In genomic region chr6:111664603-111665002, GRCm38 (mm10) we compare ENCODE assay signal across 22 mouse cellular contexts.
A peak's percentile ranks its signal among the peaks of the same experiment; 100 is the strongest.
DNase-seq lines count a peak whose midpoint lies in the region; ATAC-seq and TF ChIP-seq lines count a peak whose summit lies in the region.
"Had no signal": no experiment of that assay in that cellular context is flagged by ENCODE, and none has a peak within 500 bp of the region (broad histone marks: within the 10 kb centered on the region; RNA-seq: fewer than 3 reads in every experiment).

No protein-coding gene starts in this region.

- no peak overlapping the region for H3K27ac ChIP-seq in forebrain, postnatal 0 days (ENCODE audit: low read depth, low read length)
- H3K27ac ChIP-seq in forebrain, embryonic 12.5 days = no peak overlapping the region
- no peak overlapping the region for H3K27ac ChIP-seq in kidney, embryonic 14.5 days (ENCODE audit: low read depth, low read length)
- H3K27ac ChIP-seq: embryonic facial prominence, embryonic 12.5 days; embryonic facial prominence, embryonic 15.5 days; forebrain, embryonic 15.5 days; gastrocnemius, adult 2 months; hindbrain, embryonic 12.5 days; hindbrain, embryonic 15.5 days had no signal

- H3K9me3 ChIP-seq in forebrain, postnatal 0 days (ENCODE audit: low read length) = no peaks in the 10 kb centered on the region
- H3K9me3 ChIP-seq in forebrain, embryonic 12.5 days = no peaks in the 10 kb centered on the region
- no peaks in the 10 kb centered on the region for H3K9me3 ChIP-seq in kidney, embryonic 14.5 days (ENCODE audit: control insufficient read depth, low read length)
- H3K9me3 ChIP-seq: embryonic facial prominence, embryonic 12.5 days; embryonic facial prominence, embryonic 15.5 days; forebrain, embryonic 15.5 days; hindbrain, embryonic 12.5 days; hindbrain, embryonic 15.5 days had no signal

- peak; percentile 32; the same call in 1 of the 2 replicates for ATAC-seq in forebrain, postnatal 0 days
- ATAC-seq in forebrain, embryonic 12.5 days (ENCODE audit: low FRiP score) = no peak
- no peak for ATAC-seq in kidney, embryonic 14.5 days (ENCODE audit: low FRiP score, low TSS enrichment)
- ATAC-seq: activated CD4-positive, CD25-positive, alpha-beta regulatory T cell, adult 4 months; forebrain, embryonic 15.5 days had no signal

- no peak overlapping the region for H3K4me3 ChIP-seq in forebrain, postnatal 0 days (ENCODE audit: low read depth, low read length)
- no peak overlapping the region for H3K4me3 ChIP-seq in forebrain, embryonic 12.5 days (replicated peaks)
- no peak overlapping the region for H3K4me3 ChIP-seq in kidney, embryonic 14.5 days (ENCODE audit: low read length)
- H3K4me3 ChIP-seq: embryonic facial prominence, embryonic 12.5 days; embryonic facial prominence, embryonic 15.5 days; forebrain, embryonic 15.5 days; gastrocnemius, adult 2 months; hindbrain, embryonic 12.5 days; hindbrain, embryonic 15.5 days had no signal

- H3K36me3 ChIP-seq in forebrain, postnatal 0 days (ENCODE audit: insufficient read depth) = no peaks in the 10 kb centered on the region
- H3K36me3 ChIP-seq in forebrain, embryonic 12.5 days (replicated peaks) = no peaks in the 10 kb centered on the region
- H3K36me3 ChIP-seq in kidney, embryonic 14.5 days (ENCODE audit: control insufficient read depth, insufficient read depth, low read length) = no peaks in the 10 kb centered on the region
- H3K36me3 ChIP-seq: embryonic facial prominence, embryonic 12.5 days; embryonic facial prominence, embryonic 15.5 days; forebrain, embryonic 15.5 days; hindbrain, embryonic 12.5 days; hindbrain, embryonic 15.5 days had no signal

- no peaks in the 10 kb centered on the region for H3K27me3 ChIP-seq in forebrain, postnatal 0 days (ENCODE audit: insufficient read depth, low read length)
- no peaks in the 10 kb centered on the region for H3K27me3 ChIP-seq in forebrain, embryonic 12.5 days
- H3K27me3 ChIP-seq in kidney, embryonic 14.5 days (ENCODE audit: control insufficient read depth, insufficient read depth, low read length) = no peaks in the 10 kb centered on the region
- H3K27me3 ChIP-seq: embryonic facial prominence, embryonic 12.5 days; embryonic facial prominence, embryonic 15.5 days; forebrain, embryonic 15.5 days; hindbrain, embryonic 12.5 days; hindbrain, embryonic 15.5 days had no signal

- no peaks in the 10 kb centered on the region for H3K4me1 ChIP-seq in forebrain, postnatal 0 days (ENCODE audit: insufficient read depth)
- H3K4me1 ChIP-seq in forebrain, embryonic 12.5 days = no peaks in the 10 kb centered on the region
- H3K4me1 ChIP-seq in kidney, embryonic 14.5 days (ENCODE audit: control insufficient read depth, insufficient read depth, low read length) = no peaks in the 10 kb centered on the region
- H3K4me1 ChIP-seq: embryonic facial prominence, embryonic 12.5 days; embryonic facial prominence, embryonic 15.5 days; forebrain, embryonic 15.5 days; hindbrain, embryonic 12.5 days; hindbrain, embryonic 15.5 days had no signal

- TF ChIP-seq CTCF in forebrain, postnatal 0 days (IDR thresholded peaks at IDR 0.05; ENCODE audit: low read depth) = no peak

- no peak overlapping the region for H3K9ac ChIP-seq in forebrain, postnatal 0 days
- no peak overlapping the region for H3K9ac ChIP-seq in forebrain, embryonic 12.5 days
- H3K9ac ChIP-seq in kidney, embryonic 14.5 days (ENCODE audit: low read depth, low read length) = no peak overlapping the region
- H3K9ac ChIP-seq: embryonic facial prominence, embryonic 12.5 days; embryonic facial prominence, embryonic 15.5 days; forebrain, embryonic 15.5 days; hindbrain, embryonic 12.5 days; hindbrain, embryonic 15.5 days had no signal

- no peak overlapping the region for H3K4me2 ChIP-seq in forebrain, postnatal 0 days (ENCODE audit: low read depth)
- no peak overlapping the region for H3K4me2 ChIP-seq in forebrain, embryonic 12.5 days
- no peak overlapping the region for H3K4me2 ChIP-seq in kidney, embryonic 14.5 days (replicated peaks; ENCODE audit: low read depth, low read length)
- H3K4me2 ChIP-seq: embryonic facial prominence, embryonic 12.5 days; embryonic facial prominence, embryonic 15.5 days; forebrain, embryonic 15.5 days; heart, embryonic 11.5 days; hindbrain, embryonic 12.5 days; hindbrain, embryonic 15.5 days had no signal

- peak; percentile 27 for DNase-seq in forebrain, postnatal 0 days
- peak; percentile 5 for DNase-seq in left cerebral cortex, adult 11 months (ENCODE audit: low spot score)
- no peak for DNase-seq in left cerebral cortex, adult 18-20 months (ENCODE audit: low spot score in 2 of 2)
- DNase-seq in right cerebral cortex, adult 18-20 months = peak; percentile 8
- DNase-seq in right cerebral cortex, postnatal 4 days = no peak
- DNase-seq: adrenal gland, adult 8-10 months; adrenal gland, postnatal 25 days; cerebellum, adult 18-20 months; cerebellum, adult 9-10 months; cerebellum, postnatal 25 days; gastrocnemius, adult 2 months; gastrocnemius, postnatal 14 days; heart, adult 11 months had no signal

Comparison
In these comparisons a context has a peak if more than half of its experiments do, and no peak if none do; other contexts are left out.
1. DNase-seq: peak in forebrain, postnatal 0 days (single experiment), left cerebral cortex, adult 11 months (single experiment) and right cerebral cortex, adult 18-20 months (single experiment); none in left cerebral cortex, adult 18-20 months (0 of 2) and right cerebral cortex, postnatal 4 days (single experiment).